Mouse (Mus musculus): ENCODE results near the gene Saa2. TPM values are rescaled to one million over a fixed set of nuclear protein-coding genes. Genes with fewer than 3 reads are reported as not detected.
"Not testable (repeated sequence)": the region's sequence is repeated elsewhere in the genome, so short reads cannot be mapped to it uniquely, and the experiment has no call there.

Gene Saa2
- total RNA-seq (2021) = not detected
- long read RNA-seq, experiment 1 = 0 reads
- long read RNA-seq, experiment 2 = 0 reads

DNA sequence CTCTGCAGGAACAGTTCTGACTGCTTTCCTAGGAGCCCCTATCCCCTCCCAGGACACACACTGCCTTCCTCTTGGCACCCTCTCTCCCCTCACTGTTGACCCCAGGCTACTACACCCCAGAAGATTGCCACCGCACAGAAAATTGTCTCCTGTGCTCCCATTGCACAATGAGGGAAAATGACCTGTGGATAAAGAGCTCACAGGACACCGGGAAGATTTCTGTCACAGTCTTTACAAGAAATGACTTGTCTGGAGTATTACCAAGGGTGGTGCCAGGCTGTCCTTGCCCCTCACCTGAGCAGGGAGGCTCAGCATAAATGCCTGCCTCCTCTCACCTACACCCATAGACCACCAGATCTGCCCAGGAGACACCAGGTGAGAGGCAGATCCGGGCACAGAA lies at the start of gene Saa2:
Saa2 (plus strand) TSS at position 301 of the 400 bp plus-strand sequence.
- no peak for DNase-seq (ENCODE audit: low spot score in 2 of 2)

DNA sequence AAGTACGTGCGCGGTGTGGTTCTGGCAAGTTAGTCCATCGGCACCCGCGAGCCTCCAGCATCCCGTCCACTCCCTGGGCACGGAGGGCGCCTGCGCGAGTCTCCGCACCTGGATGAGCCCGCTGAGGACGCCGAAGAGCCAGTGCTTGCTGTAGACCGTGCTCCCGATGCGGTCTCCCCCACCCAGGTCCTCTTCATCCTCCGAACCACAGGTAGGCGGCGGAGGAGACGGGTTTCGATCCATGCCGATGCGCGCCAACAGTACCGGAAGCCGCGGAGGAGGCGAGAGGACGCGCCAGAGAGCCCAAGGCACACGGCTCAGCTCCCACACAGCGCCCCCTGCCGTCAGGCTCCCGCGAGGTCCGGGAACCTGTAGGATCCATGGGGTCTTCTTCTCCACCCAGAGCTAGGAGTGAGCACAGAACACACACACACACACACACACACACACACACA lies 41.2 kb upstream of the Saa2 start, which contains the start of gene Saal1:
Saal1 (minus strand) TSS at position 291 of the 455 bp plus-strand sequence.
- peak; percentile 77 to 88 for DNase-seq (ENCODE audit: low spot score in 2 of 2)

DNA sequence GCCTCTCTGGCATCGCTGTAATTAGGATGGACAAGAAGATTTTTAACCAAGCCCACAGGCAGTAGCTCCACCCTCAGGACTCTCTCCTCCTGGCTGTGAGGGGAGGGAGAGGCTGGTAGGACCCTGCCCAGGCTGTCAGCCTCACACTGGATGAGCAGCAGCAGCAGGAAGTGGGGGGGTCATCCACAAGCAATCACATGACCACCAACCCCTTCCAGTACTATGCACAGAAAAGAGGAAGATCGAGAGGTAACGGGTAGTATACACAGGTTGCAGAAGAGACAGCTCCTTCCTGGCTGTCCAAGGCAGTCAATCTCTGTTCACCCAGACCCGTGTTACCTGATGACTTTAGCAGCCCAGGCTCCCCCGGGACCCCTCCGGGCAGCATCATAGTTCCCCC lies 39.3 kb upstream of the Saa2 start:
- no peak for DNase-seq (ENCODE audit: low spot score in 2 of 2)

DNA sequence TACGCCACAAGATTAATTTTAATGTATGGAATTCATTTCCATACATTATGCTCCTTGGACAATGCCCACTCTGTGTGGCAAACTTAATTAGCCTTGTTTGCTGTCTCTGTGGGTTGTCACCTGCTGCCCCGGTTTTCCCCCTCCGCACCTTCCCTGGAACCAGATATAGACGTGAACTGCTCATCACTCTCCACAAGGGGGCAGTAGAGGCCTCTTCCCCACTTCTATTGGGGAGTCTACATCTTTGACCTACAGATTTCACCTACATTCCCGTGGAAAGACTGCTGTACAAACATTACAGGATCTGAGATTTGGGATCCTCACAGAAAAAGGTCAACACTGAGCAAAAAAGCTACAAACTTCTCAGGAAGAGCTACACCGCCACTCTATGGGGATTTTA lies 37.1 kb upstream of the Saa2 start:
- peak; percentile 46 to 51 for DNase-seq (ENCODE audit: low spot score in 2 of 2)

DNA sequence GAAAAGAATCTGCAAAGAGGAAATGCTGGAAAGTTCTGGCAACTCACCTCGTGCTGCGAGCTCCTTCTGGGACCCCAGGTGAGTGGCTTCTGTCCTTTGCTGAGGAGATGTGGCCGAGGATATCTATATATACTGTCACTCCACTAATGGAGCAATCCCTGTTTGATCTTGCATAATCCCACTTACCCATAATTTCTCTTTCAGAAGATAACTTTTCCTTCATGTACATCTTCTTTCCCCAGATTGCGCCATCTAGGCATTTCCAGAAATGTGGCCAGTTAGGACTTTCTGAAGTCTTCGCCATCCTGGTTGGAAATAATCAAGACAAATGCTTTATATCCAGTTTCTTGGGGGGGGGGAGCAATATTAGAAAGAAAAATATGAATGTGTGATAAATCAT lies 36.0 kb upstream of the Saa2 start, which contains the start of gene Saa3:
Saa3 (minus strand) TSS at position 101 of the 400 bp plus-strand sequence.
- no peak for DNase-seq (ENCODE audit: low spot score in 2 of 2)

DNA sequence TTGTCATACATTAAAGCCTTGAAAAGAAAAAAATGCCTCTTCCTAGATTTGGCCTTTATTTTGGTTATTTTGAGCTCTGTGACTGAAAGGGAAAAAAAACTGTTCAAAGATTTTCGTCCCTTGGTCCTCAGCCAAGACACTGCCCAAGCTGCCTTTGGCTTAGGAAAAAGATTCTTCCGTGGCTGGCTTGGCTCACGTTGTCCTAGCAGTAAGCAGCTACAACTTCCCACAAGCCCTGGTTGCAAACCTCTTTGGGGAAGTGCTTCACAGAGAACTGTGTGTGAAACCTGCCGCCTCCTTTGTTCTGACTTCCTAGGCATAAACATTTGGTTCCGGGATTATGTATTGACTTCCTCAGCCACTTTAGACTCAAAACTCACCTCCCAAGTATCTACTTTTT lies 34.7 kb upstream of the Saa2 start:
- no peak for DNase-seq (ENCODE audit: low spot score in 2 of 2)

DNA sequence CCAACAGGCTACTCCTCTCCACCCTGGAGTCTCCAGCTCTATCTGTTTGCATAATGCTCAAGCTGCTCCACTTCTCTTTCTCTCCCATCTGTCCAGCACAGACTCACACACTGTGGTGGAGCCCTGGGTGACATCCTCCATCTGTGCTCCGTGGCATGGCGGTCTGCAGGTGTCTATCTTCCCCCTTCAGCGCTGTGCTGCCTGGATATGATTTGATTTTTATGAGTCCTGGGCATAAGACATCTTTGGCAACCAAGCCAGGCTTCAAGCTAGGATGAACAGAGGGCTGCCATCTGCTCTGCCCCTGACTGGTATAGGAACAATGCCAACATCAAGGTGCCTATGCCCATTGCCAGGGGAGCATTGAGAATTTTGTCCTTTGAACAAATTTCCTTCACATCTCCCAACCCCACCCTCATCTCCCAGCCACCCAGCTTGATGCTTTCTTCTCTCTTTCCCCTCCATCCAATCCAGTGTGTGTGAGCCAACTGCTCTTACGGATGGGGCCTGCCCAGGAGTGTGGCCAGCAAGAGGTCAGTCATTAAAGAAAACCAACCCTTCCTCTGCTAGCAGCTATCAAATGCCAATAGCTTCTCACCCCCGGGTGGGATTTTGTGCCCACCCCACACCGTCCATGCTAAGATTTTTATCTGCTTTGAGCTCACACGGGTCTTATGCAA lies 32.9 kb upstream of the Saa2 start:
- no peak for DNase-seq (ENCODE audit: low spot score in 2 of 2)

DNA sequence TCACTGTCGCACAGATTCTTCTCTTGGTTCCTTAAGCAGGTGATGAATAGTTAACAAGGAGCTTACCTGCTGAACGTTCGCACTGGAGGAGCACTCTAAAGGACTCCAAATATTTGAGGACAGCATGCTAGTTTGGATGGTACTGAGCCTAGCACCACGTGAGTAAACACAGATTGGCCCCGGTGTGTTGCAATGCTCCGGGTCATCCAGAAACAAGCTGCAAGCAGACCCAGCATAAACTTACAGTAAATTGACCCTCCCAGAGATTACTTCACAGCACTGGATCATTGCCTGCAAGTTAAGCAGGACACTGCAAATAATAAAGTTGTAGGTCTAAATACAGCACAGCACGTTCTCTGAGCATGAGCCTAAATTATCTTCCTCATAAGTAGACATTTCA lies 32.1 kb upstream of the Saa2 start:
- peak in 1 of 2 experiments; percentile 19 for DNase-seq (ENCODE audit: low spot score in 2 of 2)

DNA sequence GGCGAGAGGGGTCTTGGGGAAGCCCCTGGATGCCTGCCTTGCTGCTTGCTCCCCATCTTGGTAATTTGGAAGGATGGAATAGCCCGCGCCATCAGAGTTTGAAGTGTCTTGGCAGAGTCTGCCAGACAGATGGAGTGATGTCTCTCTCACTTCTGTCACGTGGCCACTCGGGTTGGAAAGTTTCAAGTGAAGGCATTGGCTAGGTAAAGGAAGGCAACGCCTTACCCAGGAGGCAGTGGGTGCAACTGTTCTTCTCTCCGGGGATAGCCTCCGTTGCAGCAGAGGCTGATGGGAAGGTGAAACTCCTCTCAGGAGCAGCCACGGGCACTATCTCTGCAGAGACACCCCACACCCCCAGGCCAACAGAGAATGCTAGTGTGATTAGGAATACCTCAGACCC lies 31.1 kb upstream of the Saa2 start:
- DNase-seq (ENCODE audit: low spot score in 2 of 2) = no peak

DNA sequence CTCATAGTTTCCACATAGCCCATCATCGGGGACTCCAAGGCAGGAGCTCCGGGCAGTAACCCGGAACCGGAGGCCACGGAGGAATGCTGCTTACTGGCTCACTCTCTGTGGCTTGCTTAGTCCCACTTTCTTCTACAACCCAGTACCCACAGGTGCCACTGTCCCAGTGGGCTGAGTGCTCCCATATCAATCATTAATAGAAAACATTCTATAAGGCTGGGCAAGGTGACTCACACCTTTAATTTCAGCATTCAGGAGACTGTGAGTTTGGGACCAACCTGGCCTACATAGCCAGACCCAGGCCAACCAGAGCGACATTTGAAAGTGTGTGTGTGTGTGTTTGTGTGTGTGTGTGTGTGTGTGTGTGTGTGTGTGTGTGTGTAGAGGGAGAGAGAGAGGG lies 28.2 kb upstream of the Saa2 start:
- no peak for DNase-seq (ENCODE audit: low spot score in 2 of 2)

DNA sequence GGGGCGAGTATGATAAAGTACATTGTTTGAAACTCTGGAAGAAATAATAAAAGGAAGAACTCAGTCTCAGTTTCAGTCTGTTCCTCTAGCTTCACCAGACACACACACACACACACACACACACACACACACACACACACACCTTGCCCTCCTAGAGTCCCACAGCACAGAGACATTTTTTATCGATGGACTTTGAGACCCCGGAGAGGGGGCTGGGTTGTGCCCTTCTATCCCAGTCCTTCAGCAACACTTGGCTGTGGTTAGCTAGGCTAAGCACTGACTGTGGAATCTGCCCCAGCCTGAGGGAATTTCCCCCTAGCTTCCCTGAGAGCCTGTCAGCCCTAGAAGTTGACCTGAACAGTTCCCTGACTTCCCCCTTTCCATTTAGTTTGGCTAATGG lies 27.7 kb upstream of the Saa2 start:
- DNase-seq (ENCODE audit: low spot score in 2 of 2) = no peak

DNA sequence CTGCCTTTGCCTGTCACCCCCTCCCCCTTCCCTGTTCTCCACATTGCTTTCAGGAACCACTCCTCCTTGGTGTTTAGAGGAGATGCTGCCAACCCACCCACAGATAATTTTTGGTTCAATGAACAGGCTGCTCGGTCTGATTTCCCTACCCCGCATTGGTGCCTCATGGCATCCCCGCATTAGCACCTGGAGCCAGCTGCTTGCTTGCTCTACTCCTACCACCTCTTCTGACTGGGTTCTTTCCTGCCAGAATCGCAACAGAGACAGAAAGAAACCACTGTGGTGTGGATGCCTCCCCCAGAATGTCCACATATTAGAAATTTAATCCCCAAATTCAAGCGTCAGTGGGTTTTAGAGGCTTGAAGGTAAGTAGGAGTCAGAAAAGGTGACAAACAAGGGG lies 27.2 kb upstream of the Saa2 start:
- DNase-seq (ENCODE audit: low spot score in 2 of 2) = no peak

DNA sequence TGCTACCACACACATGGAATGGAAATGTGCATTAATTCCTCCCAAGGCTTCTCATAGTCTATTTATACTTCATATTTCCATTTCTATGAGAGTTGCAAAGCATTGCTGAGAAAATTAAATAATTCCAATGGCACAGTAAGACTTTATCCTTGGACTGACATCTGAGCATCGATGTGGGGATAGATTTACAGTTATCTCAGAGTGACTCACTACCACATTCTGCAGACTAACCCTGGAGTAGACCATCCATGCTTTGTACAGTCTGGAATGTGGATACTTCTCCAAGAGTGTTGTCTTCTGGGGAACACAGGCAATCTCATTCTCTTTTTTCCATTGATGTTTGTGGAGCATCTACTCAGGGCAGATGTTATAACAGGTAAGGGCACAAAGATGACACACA lies 24.0 kb upstream of the Saa2 start:
- DNase-seq (ENCODE audit: low spot score in 2 of 2) = no peak

DNA sequence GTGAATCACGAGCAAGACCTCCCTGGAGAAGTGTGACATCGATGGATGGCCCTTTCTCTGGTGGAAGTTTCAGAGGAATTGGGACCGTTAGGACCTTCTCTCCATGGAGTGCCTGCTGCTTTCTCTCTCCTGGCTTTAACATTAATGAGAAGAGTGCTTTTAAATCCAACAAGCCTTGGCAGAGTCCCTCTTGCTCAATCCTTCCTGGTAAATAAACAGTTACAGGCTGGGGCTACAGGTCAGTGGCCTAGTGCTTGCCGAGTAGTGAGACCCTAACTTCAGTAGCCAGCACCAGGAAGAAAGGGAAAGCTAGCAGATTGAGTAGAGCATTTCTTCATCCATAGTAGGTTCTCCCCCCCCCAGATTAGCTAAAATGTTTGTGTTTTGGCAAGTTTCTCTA lies 19.1 kb upstream of the Saa2 start, which contains the start of gene Saa4:
Saa4 (minus strand) TSS at position 146 of the 400 bp plus-strand sequence.
- DNase-seq (ENCODE audit: low spot score in 2 of 2) = no peak

DNA sequence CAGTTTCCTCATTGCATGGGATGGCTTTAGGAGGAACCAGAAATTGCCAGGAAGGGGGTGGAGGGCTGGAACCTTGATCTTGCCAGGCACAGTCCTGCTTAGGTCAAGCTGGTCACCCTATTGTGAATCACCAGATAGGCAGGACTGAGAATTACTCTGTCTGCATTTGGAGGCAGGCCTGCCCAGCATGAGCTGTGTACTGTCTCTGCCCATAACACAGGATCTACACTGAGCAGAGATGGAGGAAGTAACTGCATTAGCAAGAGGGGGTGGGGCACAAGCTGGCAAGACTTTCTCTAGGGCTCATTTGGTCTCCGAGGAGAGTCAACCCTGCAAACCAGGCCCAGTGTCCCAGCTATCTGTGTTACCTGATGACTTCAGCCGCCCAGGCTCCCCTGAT lies 16.6 kb upstream of the Saa2 start:
- DNase-seq (ENCODE audit: low spot score in 2 of 2) = no peak

DNA sequence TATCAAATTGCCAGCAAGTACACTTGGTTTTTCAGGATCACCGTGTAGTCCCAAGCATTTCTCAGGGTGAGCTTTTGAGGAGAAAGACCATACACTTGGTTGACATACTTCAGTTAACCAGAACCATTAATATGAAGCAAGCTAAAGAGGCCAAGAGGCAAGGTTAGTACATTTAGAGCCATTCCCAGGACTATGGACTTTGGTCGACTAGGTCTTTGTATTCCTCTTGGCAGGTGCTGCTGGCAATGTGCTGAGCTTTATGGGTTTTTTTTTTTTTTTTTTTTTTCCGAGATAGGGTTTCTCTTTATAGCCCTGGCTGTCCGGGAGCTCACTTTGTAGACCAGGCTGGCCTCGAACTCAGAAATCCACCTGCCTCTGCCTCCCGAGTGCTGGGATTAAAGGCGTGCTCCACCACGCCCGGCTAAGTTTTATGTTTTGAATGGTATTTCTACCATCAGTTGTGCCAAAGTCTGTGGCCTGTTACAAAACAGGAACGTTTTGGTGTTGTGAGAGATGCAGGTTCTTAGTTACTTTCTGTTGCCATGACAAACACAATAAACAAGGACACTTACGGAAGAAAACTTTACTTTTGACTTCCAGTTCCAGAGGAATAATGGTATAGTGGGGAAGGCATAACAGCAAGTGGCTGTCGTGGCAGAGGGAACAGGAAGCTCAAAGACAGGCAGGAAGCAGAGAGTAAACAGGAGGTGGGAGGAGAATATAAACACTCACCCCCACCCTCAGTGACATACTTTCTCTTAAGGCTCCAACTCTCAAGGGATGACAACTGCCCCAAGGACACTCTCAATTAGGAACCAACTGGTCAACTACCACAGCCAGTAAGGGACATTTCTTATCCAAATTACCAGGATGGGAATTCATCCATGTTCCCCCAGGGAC lies 12.8 kb upstream of the Saa2 start:
- DNase-seq (ENCODE audit: low spot score in 2 of 2) = no peak

DNA sequence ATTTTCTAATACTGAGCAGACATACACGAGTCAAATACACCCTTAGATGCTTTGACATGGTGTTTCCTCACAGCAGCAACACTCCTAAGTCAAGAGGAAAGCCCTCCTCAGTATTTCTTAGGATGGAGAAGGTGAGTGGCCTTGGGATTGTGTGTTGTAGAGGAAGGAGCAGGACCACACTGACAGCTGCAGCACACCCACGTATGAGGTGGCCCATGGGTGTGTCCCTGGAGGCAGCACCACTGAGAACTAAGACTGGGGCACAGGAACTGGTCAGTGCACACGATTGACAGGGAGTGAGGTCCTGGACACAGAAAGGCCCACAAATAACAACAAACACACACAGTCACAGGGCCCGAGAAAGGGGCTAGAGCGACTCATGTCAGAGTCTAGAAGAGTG lies 11.5 kb upstream of the Saa2 start:
- not testable (repeated sequence) for DNase-seq (ENCODE audit: low spot score in 2 of 2)

DNA sequence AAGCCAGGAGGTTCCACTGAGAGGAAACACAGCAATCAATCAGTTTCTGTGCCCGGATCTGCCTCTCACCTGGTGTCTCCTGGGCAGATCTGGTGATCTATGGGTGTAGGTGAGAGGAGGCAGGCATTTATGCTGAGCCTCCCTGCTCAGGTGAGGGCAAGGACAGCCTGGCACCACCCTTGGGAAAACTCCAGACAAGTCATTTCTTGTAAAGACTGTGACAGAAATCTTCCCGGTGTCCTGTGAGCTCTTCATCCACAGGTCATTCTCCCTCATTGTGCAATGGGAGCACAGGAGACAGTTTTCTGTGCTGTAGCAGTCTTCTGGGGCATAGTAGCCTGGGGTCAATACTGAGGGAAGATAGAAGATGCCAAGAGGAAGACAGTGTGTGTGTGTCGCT lies 8.7 kb upstream of the Saa2 start, which contains the start of gene Saa1:
Saa1 (minus strand) TSS at position 101 of the 400 bp plus-strand sequence.
- DNase-seq (ENCODE audit: low spot score in 2 of 2) = not testable (repeated sequence)

DNA sequence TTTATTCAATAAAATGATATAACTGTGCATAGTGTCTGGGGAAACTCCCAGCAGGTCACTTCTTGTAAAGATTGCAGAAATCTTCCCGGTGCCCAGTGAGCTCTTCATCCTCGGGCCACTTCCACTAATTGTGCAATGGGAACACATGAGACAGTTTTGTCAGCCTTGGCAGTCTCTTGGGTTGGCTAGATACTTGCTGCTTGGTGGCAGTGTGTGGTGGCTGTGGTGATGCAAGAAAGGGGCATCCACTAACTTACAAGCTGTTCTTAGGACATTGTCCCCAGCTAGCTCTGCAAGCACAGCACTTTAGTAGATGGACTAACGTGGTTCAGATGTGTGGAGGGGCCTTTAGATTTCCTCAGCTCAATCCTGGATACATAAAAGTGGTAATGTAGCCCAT lies 5.8 kb upstream of the Saa2 start:
- DNase-seq (ENCODE audit: low spot score in 2 of 2) = no peak

DNA sequence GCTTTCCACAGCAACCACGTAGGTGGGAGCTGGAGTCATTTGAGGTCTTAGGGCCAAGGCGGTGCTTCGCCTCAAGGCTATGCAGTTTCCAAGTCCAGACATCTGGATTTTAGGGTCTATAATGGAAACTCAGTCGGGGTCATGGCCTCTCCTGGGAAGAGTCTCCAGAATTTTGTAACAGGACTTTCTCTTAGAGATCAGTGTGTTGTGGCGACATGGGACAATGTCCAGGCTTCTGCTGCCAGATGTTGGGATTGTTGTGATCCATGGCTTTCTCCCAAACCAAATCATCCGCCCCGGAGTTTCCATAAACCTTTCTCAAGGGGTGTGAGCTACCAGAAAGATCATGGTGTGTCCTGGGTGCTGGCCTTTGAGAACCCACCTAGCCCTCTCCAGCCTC lies 5.2 kb upstream of the Saa2 start:
- DNase-seq (ENCODE audit: low spot score in 2 of 2) = no peak

DNA sequence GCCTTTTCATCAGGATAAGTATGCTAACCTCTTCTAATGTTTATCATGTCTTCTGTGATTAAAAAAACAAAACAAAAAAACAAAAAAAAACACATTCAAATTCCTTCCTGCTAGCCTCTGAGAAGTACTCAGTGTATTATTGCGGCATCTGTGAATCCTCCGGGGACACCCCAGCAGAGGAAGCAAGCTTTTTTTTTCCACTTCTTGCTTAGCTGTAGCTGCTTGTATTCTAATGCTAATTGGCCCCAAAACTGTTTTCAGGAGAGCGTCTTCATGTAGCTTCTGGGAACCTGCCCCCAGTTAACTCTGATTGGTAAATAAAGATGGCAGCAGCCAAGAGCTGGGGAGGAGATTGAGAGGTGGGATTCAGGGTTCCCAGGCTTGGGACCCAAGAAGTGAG lies 3.1 kb upstream of the Saa2 start:
- no peak for DNase-seq (ENCODE audit: low spot score in 2 of 2)

Measured in gastrocnemius, postnatal 4 days (tissue).